ENCODE assay signal across 9 mouse cellular contexts in the genomic region with DNA sequence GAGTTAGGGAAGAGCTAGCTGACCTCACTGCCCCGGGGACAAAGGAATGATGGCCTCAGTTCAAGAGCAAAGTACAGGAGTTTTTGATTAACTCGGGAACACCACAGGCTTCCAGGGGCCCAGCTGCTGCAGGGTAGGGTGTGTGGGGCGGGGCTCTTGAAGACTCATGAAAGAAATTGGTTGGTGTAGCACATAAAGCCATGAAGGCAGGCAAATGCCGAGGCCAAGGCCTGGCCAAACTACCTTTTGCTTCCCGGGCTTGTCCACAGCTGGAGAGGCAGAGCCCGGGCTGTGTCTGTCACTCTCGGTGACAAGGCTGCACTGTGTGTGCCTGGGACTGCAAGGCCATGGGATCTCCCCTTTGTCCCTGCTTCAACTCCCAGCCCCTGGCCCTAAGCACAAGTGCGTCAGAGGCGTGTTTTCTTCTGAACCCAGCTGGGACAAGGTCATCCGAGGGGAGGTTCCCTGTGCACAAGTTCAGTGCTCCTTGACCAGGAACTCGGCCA. TPM values are rescaled to one million over a fixed set of nuclear protein-coding genes. Genes with fewer than 3 reads are reported as not detected.
DNase-seq lines count a peak whose midpoint lies in the region; ATAC-seq and TF ChIP-seq lines count a peak whose summit lies in the region.
"Had no signal": no experiment of that assay in that cellular context is flagged by ENCODE, and none has a peak within 500 bp of the region (broad histone marks: within the 10 kb centered on the region; RNA-seq: fewer than 3 reads in every experiment).

No protein-coding gene starts in this region.

- WGBS in neural tube, embryonic 13.5 days, result 16% methylated on average over 11 of the region's 11 CpGs
- WGBS in midbrain, postnatal 0 days, result 33% methylated on average over 11 of the region's 11 CpGs

- no peaks in the 10 kb centered on the region for H3K9me3 ChIP-seq in neural tube, embryonic 13.5 days
- H3K9me3 ChIP-seq in midbrain, postnatal 0 days (ENCODE audit: low read length), result no peaks in the 10 kb centered on the region

- 0 out of 2 replicates have a peak overlapping the region, but pooled peaks have one; percentile 1 for H3K27ac ChIP-seq in neural tube, embryonic 13.5 days (replicated peaks)
- H3K27ac ChIP-seq in midbrain, postnatal 0 days (ENCODE audit: low read depth, low read length), result no peak overlapping the region

- no peak overlapping the region for H3K9ac ChIP-seq in neural tube, embryonic 13.5 days
- no peak overlapping the region for H3K9ac ChIP-seq in midbrain, postnatal 0 days (replicated peaks; ENCODE audit: low read length, poor library complexity, severe bottlenecking)

- H3K36me3 ChIP-seq in neural tube, embryonic 13.5 days, result no peaks in the 10 kb centered on the region
- no peaks in the 10 kb centered on the region for H3K36me3 ChIP-seq in midbrain, postnatal 0 days (ENCODE audit: insufficient read depth, low read length)

- H3K27me3 ChIP-seq in neural tube, embryonic 13.5 days, result peaks cover 23% of the 10 kb centered on the region; the same call in 1 of the 2 replicates
- H3K27me3 ChIP-seq in midbrain, postnatal 0 days (ENCODE audit: insufficient read depth, low read length), result no peaks in the 10 kb centered on the region

- no peak overlapping the region for H3K4me2 ChIP-seq in neural tube, embryonic 13.5 days
- no peak overlapping the region for H3K4me2 ChIP-seq in midbrain, postnatal 0 days (ENCODE audit: low read depth, low read length, poor library complexity, severe bottlenecking)

- intact Hi-C loops in left cerebral cortex, postnatal 36 days (cut with DNase I), result no loop called here

- H3K4me3 ChIP-seq in neural tube, embryonic 13.5 days, result no peak overlapping the region
- no peak overlapping the region for H3K4me3 ChIP-seq in midbrain, postnatal 0 days (ENCODE audit: low read depth, low read length)
- H3K4me3 ChIP-seq: myocyte had no signal

- no peak for TF ChIP-seq CTCF in midbrain, postnatal 0 days (IDR thresholded peaks at IDR 0.05)

- H3K4me1 ChIP-seq in neural tube, embryonic 13.5 days (replicated peaks), result peaks cover 14% of the 10 kb centered on the region; the same call in 1 of the 2 replicates
- no peaks in the 10 kb centered on the region for H3K4me1 ChIP-seq in midbrain, postnatal 0 days (ENCODE audit: insufficient read depth, low read length)

- no peak for ATAC-seq in neural tube, embryonic 13.5 days (ENCODE audit: low read depth)
- ATAC-seq in midbrain, postnatal 0 days (ENCODE audit: low FRiP score), result no peak

- peak; percentile 38 for DNase-seq in lung, postnatal 10 days
- no peak for DNase-seq in lung, postnatal 36 days
- DNase-seq in gastrocnemius, adult 18-20 months (ENCODE audit: low spot score), result peak; percentile 78
- peak; percentile 90 to 93 for DNase-seq in kidney, adult 8-10 months
- DNase-seq in right cerebral cortex, postnatal 4 days, result no peak
- no peak for DNase-seq in midbrain, postnatal 0 days (ENCODE audit: low spot score)
- no peak for DNase-seq in left cerebral cortex, postnatal 36 days (ENCODE audit: low spot score in 2 of 2)

RNA-seq across cellular contexts. Expression of gene Oaf, which starts 24.3 kb away (rescaled TPM):
- total RNA-seq in gastrocnemius, adult 18-20 months (2021), result 1 to 10 TPM; 4.2 to 6.4 TPM
- polyA plus RNA-seq in neural tube, embryonic 13.5 days (2015; fragmentation: Nextera tagmentation; extraction: Ambion mirVana), result 17.3 and 21.1 TPM in 2 replicates
- total RNA-seq in midbrain, postnatal 0 days (2014; rRNA removed), result 4.7 and 4.9 TPM in 2 replicates
- 4.5 and 4.7 TPM in 2 replicates for polyA plus RNA-seq in midbrain, postnatal 0 days (2015; fragmentation: Nextera tagmentation; extraction: Ambion mirVana)
- total RNA-seq in left cerebral cortex, postnatal 36 days (2021), result 10 to 100 TPM; 15.0 to 17.4 TPM

RNA-seq across cellular contexts. Expression of gene Trim29, which starts 46.6 kb away (rescaled TPM):
- not detected for total RNA-seq in gastrocnemius, adult 18-20 months (2021)
- 0.34 and 0.38 TPM in 2 replicates for polyA plus RNA-seq in neural tube, embryonic 13.5 days (2015; fragmentation: Nextera tagmentation; extraction: Ambion mirVana)
- 0.24 and 2.4 TPM in 2 replicates for total RNA-seq in midbrain, postnatal 0 days (2014; rRNA removed)
- polyA plus RNA-seq in midbrain, postnatal 0 days (2015; fragmentation: Nextera tagmentation; extraction: Ambion mirVana), result 0.12 and 0.16 TPM in 2 replicates
- under 1 TPM; 0.30 to 0.75 TPM for total RNA-seq in left cerebral cortex, postnatal 36 days (2021)

RNA-seq across cellular contexts. Expression of gene Pou2f3, which starts 53.8 kb away (rescaled TPM):
- total RNA-seq in gastrocnemius, adult 18-20 months (2021), result under 1 TPM in 1 of 2 experiments, not detected in 1; 0.16 TPM
- not detected in 2 replicates for polyA plus RNA-seq in neural tube, embryonic 13.5 days (2015; fragmentation: Nextera tagmentation; extraction: Ambion mirVana)
- 0.16 TPM in 1 of 2 replicates, not detected in the other for total RNA-seq in midbrain, postnatal 0 days (2014; rRNA removed)
- not detected in 2 replicates for polyA plus RNA-seq in midbrain, postnatal 0 days (2015; fragmentation: Nextera tagmentation; extraction: Ambion mirVana)
- under 1 TPM in 1 of 2 experiments, not detected in 1; 0.29 TPM for total RNA-seq in left cerebral cortex, postnatal 36 days (2021)
- polyA plus RNA-seq: myocyte had no signal

Comparison
In these comparisons a context has a peak if more than half of its experiments do, and no peak if none do; other contexts are left out.
1. DNase-seq: peak in lung, postnatal 10 days (single experiment), gastrocnemius, adult 18-20 months (single experiment) and kidney, adult 8-10 months (2 of 2); none in lung, postnatal 36 days (single experiment), right cerebral cortex, postnatal 4 days (single experiment), midbrain, postnatal 0 days (single experiment) and left cerebral cortex, postnatal 36 days (0 of 2).